Mouse (Mus musculus) lung, embryonic 16.5 days (tissue): Measurements from ENCODE around the gene Cdkn1c. TPM values are rescaled to one million over a fixed set of nuclear protein-coding genes. Genes with fewer than 3 reads are reported as not detected.
A peak's percentile ranks its signal among the peaks of the same experiment; 100 is the strongest.

Experiments
- ATAC-seq: fragments of 200-750 bp; cut with Nextera tagmentation; 2 replicates; pipeline ENCODE4 v1.8.0; 2017; ENCODE audit warnings: low read depth, mild to moderate bottlenecking, moderate library complexity
- H3K27ac ChIP-seq: fragments of 300-500 bp; sonication (generic); 2 replicates; pipeline ENCODE4 v1.5.1; 2014; ENCODE audit warnings: mild to moderate bottlenecking, control low read depth, low read length
- H3K27me3 ChIP-seq: fragments of 300-500 bp; sonication (generic); 2 replicates; pipeline ENCODE4 v1.6.1; 2014; ENCODE audit warnings: low read depth, low read length, mixed read lengths; ENCODE audit not compliant: control insufficient read depth, insufficient read depth
- H3K36me3 ChIP-seq: fragments of 300-500 bp; sonication (generic); 2 replicates; pipeline ENCODE4 v1.6.1; 2014; ENCODE audit warnings: low read length; ENCODE audit not compliant: control insufficient read depth, insufficient read depth
- H3K4me1 ChIP-seq: fragments of 300-500 bp; sonication (generic); replicated peaks from 2 replicates; pipeline ENCODE4 v1.6.1; 2014; ENCODE audit warnings: low read length, mixed read lengths; ENCODE audit not compliant: control insufficient read depth, insufficient read depth
- H3K4me2 ChIP-seq: fragments of 300-500 bp; sonication (generic); 2 replicates; pipeline ENCODE4 v1.6.1; 2014; ENCODE audit warnings: low read depth, low read length, control low read depth
- H3K4me3 ChIP-seq: fragments of 300-500 bp; sonication (generic); 2 replicates; pipeline ENCODE4 v1.5.1; 2014; ENCODE audit warnings: mild to moderate bottlenecking, low read length, control low read depth
- H3K9ac ChIP-seq: fragments of 300-500 bp; sonication (generic); 2 replicates; pipeline ENCODE4 v1.6.1; 2014; ENCODE audit warnings: low read length, control low read depth
- H3K9me3 ChIP-seq: fragments of 300-500 bp; sonication (generic); 2 replicates; pipeline ENCODE4 v1.6.1; 2016; ENCODE audit warnings: low read length; ENCODE audit not compliant: control insufficient read depth
- WGBS: fragments of 180-500 bp; shearing (Covaris S2); extraction: QIAGEN DNeasy Blood & Tissue Kit; methylation state at CpG from one replicate; pipeline ENCODE4 v1.1.7; 2014; 5-methylcytosine and 5-hydroxymethylcytosine counted together
- polyA plus RNA-seq: library from polyadenylated mRNA; unstranded; fragments of >200 nt; fragmentation: Nextera tagmentation; extraction: Ambion mirVana; gene quantifications from 2 replicates; pipeline ENCODE4 v1.2.1, GENCODE M21; 2015

Cdkn1c gene
- polyA plus RNA-seq, 1 experiment from 2014 or later: 434 TPM

DNA sequence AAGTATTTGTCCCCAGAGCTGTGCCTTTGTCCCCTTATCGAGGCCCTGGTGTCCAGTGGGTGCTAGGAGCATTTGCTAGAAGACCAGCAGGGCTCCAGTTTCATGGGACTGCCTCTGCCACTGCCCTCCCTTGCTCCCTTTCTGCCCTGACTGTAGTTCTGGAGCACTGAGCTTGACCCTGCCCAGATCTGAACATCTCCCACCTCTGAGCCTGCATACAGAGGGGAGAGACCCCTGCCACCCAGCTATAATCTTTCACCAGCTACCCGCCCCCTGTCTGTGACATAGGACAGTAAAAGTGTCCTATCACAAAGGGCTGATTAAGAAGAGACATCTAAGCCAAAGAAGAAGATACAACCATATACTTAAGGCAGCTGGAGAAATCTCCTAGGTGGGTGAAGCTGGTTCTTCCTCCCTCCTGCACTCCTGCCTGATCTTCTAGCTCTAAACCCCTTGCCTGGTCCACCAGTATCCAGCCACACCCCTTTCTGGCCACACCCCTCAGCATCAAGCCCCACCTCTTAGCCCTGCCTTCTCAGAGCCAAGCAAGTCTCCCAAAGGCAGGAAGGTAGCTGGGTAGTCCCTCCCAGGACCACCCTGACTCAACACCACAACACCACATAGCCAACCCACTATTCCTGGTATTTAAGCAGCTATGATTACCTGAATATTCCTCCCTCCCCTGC lies 31.9 kb downstream of the Cdkn1c start:
- Histone ChIP-seq H3K27ac (no peak overlapping the region), H3K36me3 (no peaks in the 10 kb centered on the region), H3K27me3 (no peaks in the 10 kb centered on the region), H3K9me3 (no peaks in the 10 kb centered on the region), H3K4me1 (peaks cover 12% of the 10 kb centered on the region), H3K4me2 (no peak overlapping the region), H3K4me3 (no peak overlapping the region), H3K9ac (no peak overlapping the region)
- no peak for ATAC-seq
- WGBS: 66% methylated on average over 2 of the region's 2 CpGs

GRCm38 (mm10) chr7:143428142-143428813 lies 32.6 kb downstream of the Cdkn1c start:
- Histone ChIP-seq H3K4me1 (peaks cover 12% of the 10 kb centered on the region), H3K27me3 (no peaks in the 10 kb centered on the region), H3K36me3 (no peaks in the 10 kb centered on the region), H3K9me3 (no peaks in the 10 kb centered on the region), H3K4me2 (no peak overlapping the region), H3K4me3 (no peak overlapping the region), H3K27ac (no peak overlapping the region), H3K9ac (no peak overlapping the region)
- 55% methylated on average over 23 of the region's 23 CpGs for WGBS
- ATAC-seq: peak; percentile 83

- no peak overlapping the region for H3K27ac ChIP-seq
- ATAC-seq: no peak
- 89% methylated on average over 4 of the region's 4 CpGs for WGBS
- H3K9ac ChIP-seq: no peak overlapping the region
- H3K27me3 ChIP-seq: no peaks in the 10 kb centered on the region
- H3K4me1 ChIP-seq: no peaks in the 10 kb centered on the region
- no peak overlapping the region for H3K4me3 ChIP-seq
- no peaks in the 10 kb centered on the region for H3K36me3 ChIP-seq
- H3K9me3 ChIP-seq: no peaks in the 10 kb centered on the region
- H3K4me2 ChIP-seq: no peak overlapping the region
Observed at GRCm38 (mm10) chr7:143419585-143420160, 41.2 kb downstream of the Cdkn1c start.

DNA sequence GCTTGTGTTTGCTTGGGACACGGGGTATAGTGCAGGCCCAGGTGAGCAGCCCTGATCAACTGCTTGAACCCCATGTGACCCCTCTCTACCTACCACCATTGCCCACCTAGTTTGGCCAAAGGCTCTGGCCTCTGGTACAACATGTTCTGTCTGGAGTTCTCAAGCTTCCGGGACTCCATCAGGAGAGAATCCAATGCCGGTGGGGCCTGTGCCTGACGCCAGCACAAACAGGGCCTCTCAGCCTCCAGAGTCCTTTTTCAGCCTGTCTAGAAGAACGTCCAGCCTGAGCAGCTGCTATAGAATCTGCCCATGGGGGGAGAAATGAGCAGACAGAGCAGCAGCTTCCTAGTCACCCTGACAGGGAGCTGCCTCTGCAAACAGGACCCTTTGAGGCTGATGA lies 43.0 kb downstream of the Cdkn1c start:
- Histone ChIP-seq H3K27me3 (no peaks in the 10 kb centered on the region), H3K4me2 (no peak overlapping the region), H3K4me3 (no peak overlapping the region), H3K9ac (no peak overlapping the region), H3K9me3 (no peaks in the 10 kb centered on the region), H3K4me1 (no peaks in the 10 kb centered on the region), H3K27ac (no peak overlapping the region), H3K36me3 (no peaks in the 10 kb centered on the region)
- WGBS: 59% methylated on average over 5 of the region's 5 CpGs
- ATAC-seq: no peak

DNA sequence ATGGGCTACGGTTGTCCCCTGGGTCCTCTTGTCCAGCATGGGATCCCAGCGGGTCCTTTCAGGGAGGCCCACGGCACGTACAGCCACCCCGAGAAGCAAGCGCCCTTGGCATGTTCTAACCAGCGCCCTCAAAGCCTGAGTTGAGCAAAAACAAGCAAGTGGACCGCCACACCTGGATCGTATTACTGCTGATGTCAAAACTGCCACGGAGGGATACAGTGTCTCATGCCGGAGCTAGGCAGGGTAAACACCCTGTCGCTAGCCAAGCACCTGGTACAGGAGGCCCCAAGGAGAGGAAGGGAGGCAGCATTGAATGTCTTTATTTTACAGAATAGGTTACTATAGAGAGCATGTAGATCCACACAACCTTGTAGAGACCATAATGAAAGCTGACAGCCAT lies 44.4 kb downstream of the Cdkn1c start:
- H3K9me3 ChIP-seq: no peaks in the 10 kb centered on the region
- ATAC-seq: no peak
- H3K27me3 ChIP-seq: no peaks in the 10 kb centered on the region
- H3K4me2 ChIP-seq: no peak overlapping the region
- H3K4me1 ChIP-seq: no peaks in the 10 kb centered on the region
- 71% methylated on average over 12 of the region's 12 CpGs for WGBS
- H3K36me3 ChIP-seq: no peaks in the 10 kb centered on the region
- H3K4me3 ChIP-seq: no peak overlapping the region
- H3K9ac ChIP-seq: no peak overlapping the region
- H3K27ac ChIP-seq: no peak overlapping the region

- Histone ChIP-seq H3K9me3 (no peaks in the 10 kb centered on the region), H3K4me2 (no peak overlapping the region), H3K4me1 (no peaks in the 10 kb centered on the region), H3K4me3 (no peak overlapping the region), H3K9ac (peak overlapping the region; percentile 18; the same call in 1 of the 2 replicates), H3K27ac (no peak overlapping the region), H3K36me3 (no peaks in the 10 kb centered on the region), H3K27me3 (no peaks in the 10 kb centered on the region)
- WGBS: 32% methylated on average over 4 of the region's 4 CpGs
- no peak for ATAC-seq
Observed at GRCm38 (mm10) chr7:143415070-143415469, 45.8 kb downstream of the Cdkn1c start.

DNA sequence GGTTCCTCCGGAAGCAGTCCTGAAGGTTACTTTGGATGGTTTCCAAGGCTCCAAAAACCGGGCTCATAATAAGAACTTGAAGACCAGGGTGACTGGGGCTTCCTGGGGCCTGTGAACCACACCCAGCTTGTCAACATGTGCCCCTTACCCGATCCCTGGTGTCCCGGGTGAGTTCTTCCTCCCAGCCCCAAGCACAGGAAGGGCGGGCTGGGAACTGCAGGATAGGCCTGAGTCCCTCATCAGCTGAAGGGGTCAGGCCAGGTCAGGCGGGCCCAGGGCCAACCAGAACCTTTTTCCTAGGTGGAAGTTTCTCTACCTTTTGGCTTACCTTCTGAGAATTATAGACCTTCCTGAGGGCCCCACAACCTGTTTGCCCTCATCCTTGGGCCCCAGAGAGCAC lies 48.2 kb downstream of the Cdkn1c start:
- Histone ChIP-seq H3K27me3 (no peaks in the 10 kb centered on the region), H3K4me1 (peaks cover 17% of the 10 kb centered on the region), H3K9me3 (no peaks in the 10 kb centered on the region), H3K9ac (no peak overlapping the region), H3K36me3 (no peaks in the 10 kb centered on the region), H3K4me3 (no peak overlapping the region), H3K4me2 (no peak overlapping the region), H3K27ac (no peak overlapping the region)
- WGBS: 59% methylated on average over 6 of the region's 6 CpGs
- ATAC-seq: no peak

GRCm38 (mm10) chr7:143408615-143409021 lies 52.2 kb downstream of the Cdkn1c start:
- Histone ChIP-seq H3K27me3 (no peaks in the 10 kb centered on the region), H3K9me3 (no peaks in the 10 kb centered on the region), H3K4me2 (no peak overlapping the region), H3K4me1 (peaks cover 18% of the 10 kb centered on the region), H3K27ac (peak overlapping the region; percentile 43), H3K4me3 (no peak overlapping the region), H3K36me3 (no peaks in the 10 kb centered on the region), H3K9ac (no peak overlapping the region)
- WGBS: 33% methylated on average over 13 of the region's 13 CpGs
- ATAC-seq: peak; percentile 86
